Mouse (Mus musculus) intestine, embryonic 16.5 days (tissue): ENCODE measurements around the gene Gm49394. TPM values are rescaled to one million over a fixed set of nuclear protein-coding genes. Genes with fewer than 3 reads are reported as not detected.

Experiments used
- ATAC-seq: fragments of 200-750 bp; cut with Nextera tagmentation; 2 replicates; pipeline ENCODE4 v1.8.0; 2017; ENCODE audit warnings: moderate TSS enrichment, moderate library complexity
- H3K27ac ChIP-seq: fragments of 300-500 bp; sonication (generic); 2 replicates; pipeline ENCODE4 v1.5.1; 2014; ENCODE audit warnings: mild to moderate bottlenecking, low read length
- H3K27me3 ChIP-seq: fragments of 300-500 bp; sonication (generic); replicated peaks from 2 replicates; pipeline ENCODE4 v1.6.1; 2014; ENCODE audit warnings: low read length, control low read depth, mixed read lengths; ENCODE audit not compliant: control insufficient read depth, insufficient read depth
- H3K36me3 ChIP-seq: fragments of 300-500 bp; sonication (generic); 2 replicates; pipeline ENCODE4 v1.6.1; 2014; ENCODE audit warnings: low read length, control low read depth; ENCODE audit not compliant: control insufficient read depth, insufficient read depth
- H3K4me1 ChIP-seq: fragments of 300-500 bp; sonication (generic); 2 replicates; pipeline ENCODE4 v1.6.1; 2014; ENCODE audit warnings: low read length, control low read depth, mixed read lengths; ENCODE audit not compliant: control insufficient read depth, insufficient read depth
- H3K4me2 ChIP-seq: fragments of 300-500 bp; sonication (generic); 2 replicates; pipeline ENCODE4 v1.6.1; 2014; ENCODE audit warnings: low read depth, low read length, control low read depth
- H3K4me3 ChIP-seq: fragments of 300-500 bp; sonication (generic); 2 replicates; pipeline ENCODE4 v1.5.1; 2014; ENCODE audit warnings: mild to moderate bottlenecking, low read length
- H3K9ac ChIP-seq: fragments of 300-500 bp; sonication (generic); 2 replicates; pipeline ENCODE4 v1.6.1; 2014; ENCODE audit warnings: low read depth, low read length
- H3K9me3 ChIP-seq: fragments of 300-500 bp; sonication (generic); 2 replicates; pipeline ENCODE4 v1.6.1; 2016; ENCODE audit warnings: low read length, control low read depth; ENCODE audit not compliant: control insufficient read depth
- WGBS: fragments of 180-500 bp; shearing (Covaris S2); extraction: QIAGEN DNeasy Blood & Tissue Kit; methylation state at CpG from one replicate; pipeline ENCODE4 v1.1.7; 2014; 5-methylcytosine and 5-hydroxymethylcytosine counted together
- polyA plus RNA-seq: library from polyadenylated mRNA; unstranded; fragments of >200 nt; fragmentation: Nextera tagmentation; extraction: Ambion mirVana; gene quantifications from 2 replicates; pipeline ENCODE4 v1.2.1, GENCODE M21; 2015

Gene Gm49394
- polyA plus RNA-seq: 1.1 and 1.9 TPM in 2 replicates

- WGBS: 79% methylated on average over 23 of the region's 23 CpGs
- H3K27ac ChIP-seq: 0 out of 2 replicates have a peak within 1 kb of the TSS, but pooled peaks have one; percentile 17
These were observed at the start of gene Gm49394 for GRCm38 (mm10) chr7:142669751-142670625. Gene Gm49394 (minus strand): TSS chr7:142669942.

GRCm38 (mm10) chr7:142714783-142715498 lies 45.2 kb upstream of the Gm49394 start:
- Histone ChIP-seq H3K27ac (no peak overlapping the region), H3K36me3 (no peaks in the 10 kb centered on the region), H3K4me2 (peak overlapping the region; percentile 32), H3K27me3 (no peaks in the 10 kb centered on the region), H3K4me3 (no peak overlapping the region), H3K4me1 (no peaks in the 10 kb centered on the region), H3K9me3 (no peaks in the 10 kb centered on the region), H3K9ac (peak overlapping the region; percentile 34; the same call in 1 of the 2 replicates)
- 10% methylated on average over 8 of the region's 8 CpGs for WGBS
- no peak for ATAC-seq

More at GRCm38 (mm10) chr7:142669751-142670625, at the start of gene Gm49394:
- peak; percentile 79 for ATAC-seq
- no peak within 1 kb of the TSS for H3K9ac ChIP-seq
- H3K4me1 ChIP-seq: no peaks in the 10 kb centered on the region
- peaks cover 15% of the 10 kb centered on the region for H3K9me3 ChIP-seq
- H3K4me2 ChIP-seq: no peak within 1 kb of the TSS
- H3K36me3 ChIP-seq: no peaks in the 10 kb centered on the region
- peaks cover 12% of the 10 kb centered on the region for H3K27me3 ChIP-seq
- no peak within 1 kb of the TSS for H3K4me3 ChIP-seq

GRCm38 (mm10) chr7:142706873-142707272 lies 37.1 kb upstream of the Gm49394 start:
- 83% methylated on average over 2 of the region's 2 CpGs for WGBS
- Histone ChIP-seq H3K4me3 (no peak overlapping the region), H3K36me3 (no peaks in the 10 kb centered on the region), H3K27me3 (no peaks in the 10 kb centered on the region), H3K9me3 (no peaks in the 10 kb centered on the region), H3K27ac (no peak overlapping the region), H3K4me2 (no peak overlapping the region), H3K9ac (no peak overlapping the region), H3K4me1 (no peaks in the 10 kb centered on the region)
- ATAC-seq: no peak

- no peaks in the 10 kb centered on the region for H3K27me3 ChIP-seq
- no peaks in the 10 kb centered on the region for H3K4me1 ChIP-seq
- H3K4me3 ChIP-seq: no peak overlapping the region
- 63% methylated on average over 5 of the region's 5 CpGs for WGBS
- no peak overlapping the region for H3K27ac ChIP-seq
- no peak overlapping the region for H3K4me2 ChIP-seq
- ATAC-seq: no peak
- H3K36me3 ChIP-seq: no peaks in the 10 kb centered on the region
- no peaks in the 10 kb centered on the region for H3K9me3 ChIP-seq
- H3K9ac ChIP-seq: no peak overlapping the region
These were observed 29.7 kb upstream of the Gm49394 start for GRCm38 (mm10) chr7:142699334-142699860.

GRCm38 (mm10) chr7:142678611-142679010 lies 8.9 kb upstream of the Gm49394 start:
- Histone ChIP-seq H3K9ac (no peak overlapping the region), H3K9me3 (no peaks in the 10 kb centered on the region), H3K27me3 (no peaks in the 10 kb centered on the region), H3K36me3 (no peaks in the 10 kb centered on the region), H3K27ac (no peak overlapping the region), H3K4me3 (no peak overlapping the region), H3K4me2 (no peak overlapping the region), H3K4me1 (no peaks in the 10 kb centered on the region)
- 95% methylated on average over 3 of the region's 3 CpGs for WGBS
- ATAC-seq: no peak

- 13% methylated on average over 3 of the region's 3 CpGs for WGBS
- no peak for ATAC-seq
- Histone ChIP-seq H3K4me2 (no peak overlapping the region), H3K9ac (no peak overlapping the region), H3K4me1 (no peaks in the 10 kb centered on the region), H3K36me3 (no peaks in the 10 kb centered on the region), H3K4me3 (no peak overlapping the region), H3K27me3 (no peaks in the 10 kb centered on the region), H3K27ac (no peak overlapping the region), H3K9me3 (no peaks in the 10 kb centered on the region)
These were observed 5.9 kb upstream of the Gm49394 start for GRCm38 (mm10) chr7:142675644-142676043.

- no peak overlapping the region for H3K4me2 ChIP-seq
- 0 out of 2 replicates have a peak overlapping the region, but pooled peaks have one; percentile 35 for H3K9ac ChIP-seq
- H3K9me3 ChIP-seq: peaks cover 4% of the 10 kb centered on the region
- H3K27ac ChIP-seq: no peak overlapping the region
- no peaks in the 10 kb centered on the region for H3K36me3 ChIP-seq
- no peaks in the 10 kb centered on the region for H3K4me1 ChIP-seq
- no peak for ATAC-seq
- no peak overlapping the region for H3K4me3 ChIP-seq
- H3K27me3 ChIP-seq: no peaks in the 10 kb centered on the region
- 71% methylated on average over 6 of the region's 6 CpGs for WGBS
These were observed 5.4 kb upstream of the Gm49394 start for GRCm38 (mm10) chr7:142675141-142675540.

GRCm38 (mm10) chr7:142672120-142672519 lies 2.4 kb upstream of the Gm49394 start:
- no peak for ATAC-seq

GRCm38 (mm10) chr7:142671067-142671466 lies 1.3 kb upstream of the Gm49394 start:
- Histone ChIP-seq H3K9me3 (peaks cover 15% of the 10 kb centered on the region), H3K4me1 (no peaks in the 10 kb centered on the region), H3K27me3 (peaks cover 3% of the 10 kb centered on the region), H3K36me3 (no peaks in the 10 kb centered on the region), H3K4me2 (no peak overlapping the region), H3K27ac (no peak overlapping the region), H3K9ac (no peak overlapping the region), H3K4me3 (no peak overlapping the region)
- ATAC-seq: no peak
- 91% methylated on average over 1 of the region's 1 CpGs for WGBS

More at GRCm38 (mm10) chr7:142672120-142672519, 2.4 kb upstream of the Gm49394 start:
- no peaks in the 10 kb centered on the region for H3K36me3 ChIP-seq
- H3K9ac ChIP-seq: no peak overlapping the region
- no peak overlapping the region for H3K4me3 ChIP-seq
- WGBS: 9% methylated on average over 4 of the region's 4 CpGs
- no peak overlapping the region for H3K4me2 ChIP-seq
- no peaks in the 10 kb centered on the region for H3K27me3 ChIP-seq
- H3K4me1 ChIP-seq: no peaks in the 10 kb centered on the region
- no peak overlapping the region for H3K27ac ChIP-seq
- peaks cover 15% of the 10 kb centered on the region for H3K9me3 ChIP-seq
